Mouse (Mus musculus): ENCODE measurements around the gene Myadm. TPM values are rescaled to one million over a fixed set of nuclear protein-coding genes. Genes with fewer than 3 reads are reported as not detected.

Myadm gene
- total and polyA plus RNA-seq, 2 experiments from 2014 or later: 24.2 to 39.4 TPM

DNA sequence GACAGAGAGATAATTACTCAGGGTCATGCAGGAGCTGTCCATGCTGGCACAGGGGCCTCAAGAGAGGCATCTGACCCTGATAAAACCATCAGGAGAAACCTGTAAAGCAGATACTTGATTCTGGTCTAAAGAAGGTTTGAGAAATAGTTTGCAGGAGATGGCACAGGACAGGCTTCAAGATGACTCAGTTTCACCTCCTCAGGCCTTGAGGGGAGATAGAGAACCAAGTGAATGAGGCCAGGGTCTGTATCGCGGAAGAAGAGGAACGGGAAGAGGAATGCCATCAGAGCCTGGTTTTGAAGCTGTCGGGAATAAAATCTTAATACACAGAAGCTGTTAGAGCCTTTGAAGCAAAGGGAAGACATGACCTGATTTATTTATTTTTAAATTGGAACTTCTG is 28.8 kb downstream of the Myadm start:
- no peak for DNase-seq (ENCODE audit: low spot score)

DNA sequence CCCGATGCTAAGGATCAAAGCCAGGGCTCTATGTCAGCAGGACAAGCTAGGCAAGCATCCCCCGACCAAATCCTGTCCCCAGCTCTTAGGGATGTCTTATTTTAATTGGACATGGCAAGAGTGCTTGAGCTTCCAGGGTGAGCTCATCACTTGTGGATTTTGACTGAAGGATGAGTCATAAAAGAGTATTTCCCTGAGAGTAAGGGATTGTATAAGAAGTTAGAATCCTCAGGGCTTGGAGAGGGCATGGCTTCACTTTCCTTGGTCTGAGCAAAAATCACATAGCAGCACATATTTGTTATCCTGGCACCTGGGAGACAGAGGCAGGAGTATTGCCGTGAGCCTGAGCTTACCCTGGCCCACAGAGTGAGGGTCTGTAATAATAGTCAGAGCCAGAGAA is 32.0 kb downstream of the Myadm start:
- 62% methylated on average over 3 of the region's 3 CpGs for WGBS

More for the DNA sequence above, 28.8 kb downstream of the Myadm start:
- H3K9me3 ChIP-seq (ENCODE audit: low read length): no peaks in the 10 kb centered on the region
- no peaks in the 10 kb centered on the region for H3K27me3 ChIP-seq (ENCODE audit: insufficient read depth, low read length)
- TF ChIP-seq CTCF (IDR thresholded peaks at IDR 0.05): no peak
- H3K36me3 ChIP-seq (ENCODE audit: insufficient read depth, low read length): peaks cover 26% of the 10 kb centered on the region; the same call in 1 of the 2 replicates
- no peak overlapping the region for H3K4me2 ChIP-seq (ENCODE audit: low read depth, low read length, poor library complexity, severe bottlenecking)
- no peak overlapping the region for H3K9ac ChIP-seq (replicated peaks; ENCODE audit: low read length, poor library complexity, severe bottlenecking)
- H3K4me3 ChIP-seq (ENCODE audit: low read depth, low read length): no peak overlapping the region
- no peak for ATAC-seq (ENCODE audit: low FRiP score)
- no peaks in the 10 kb centered on the region for H3K4me1 ChIP-seq (ENCODE audit: insufficient read depth, low read length)
- H3K27ac ChIP-seq (ENCODE audit: low read depth, low read length): no peak overlapping the region
- 35% methylated on average over 4 of the region's 4 CpGs for WGBS

DNA sequence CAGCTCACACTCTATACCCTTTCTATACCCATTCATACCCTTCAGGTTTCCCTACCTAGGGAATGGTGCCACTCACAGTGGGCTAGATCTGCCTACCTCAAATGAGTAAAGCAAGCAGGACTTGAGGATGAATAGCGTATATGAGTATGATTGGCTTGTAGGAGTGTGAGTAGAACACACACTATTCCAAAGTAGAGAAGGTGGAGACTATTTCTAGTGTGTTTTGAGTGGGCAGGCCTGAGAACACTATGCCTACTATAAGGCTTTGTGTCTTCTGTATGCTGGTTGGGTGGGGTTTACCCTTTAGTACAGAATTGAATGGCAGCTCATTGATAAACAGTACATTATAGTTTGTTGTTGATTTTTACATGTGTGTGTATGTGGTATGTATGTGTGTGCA is 34.9 kb downstream of the Myadm start:
- Histone ChIP-seq H3K36me3 (ENCODE audit: insufficient read depth, low read length) (peaks cover 36% of the 10 kb centered on the region), H3K9me3 (ENCODE audit: low read length) (no peaks in the 10 kb centered on the region), H3K27me3 (ENCODE audit: insufficient read depth, low read length) (no peaks in the 10 kb centered on the region), H3K9ac (replicated peaks; ENCODE audit: low read length, poor library complexity, severe bottlenecking) (no peak overlapping the region), H3K4me1 (ENCODE audit: insufficient read depth, low read length) (no peaks in the 10 kb centered on the region), H3K27ac (ENCODE audit: low read depth, low read length) (no peak overlapping the region), H3K4me3 (ENCODE audit: low read depth, low read length) (no peak overlapping the region), H3K4me2 (ENCODE audit: low read depth, low read length, poor library complexity, severe bottlenecking) (no peak overlapping the region)
- 90% methylated on average over 1 of the region's 1 CpGs for WGBS
- ATAC-seq (ENCODE audit: low FRiP score) (no peak), DNase-seq (ENCODE audit: low spot score) (no peak)
- TF ChIP-seq CTCF (IDR thresholded peaks at IDR 0.05): no peak

More for the DNA sequence above, 32.0 kb downstream of the Myadm start:
- Histone ChIP-seq H3K27ac (ENCODE audit: low read depth, low read length) (no peak overlapping the region), H3K27me3 (ENCODE audit: insufficient read depth, low read length) (no peaks in the 10 kb centered on the region), H3K9me3 (ENCODE audit: low read length) (no peaks in the 10 kb centered on the region), H3K4me1 (ENCODE audit: insufficient read depth, low read length) (no peaks in the 10 kb centered on the region), H3K4me3 (ENCODE audit: low read depth, low read length) (no peak overlapping the region), H3K9ac (replicated peaks; ENCODE audit: low read length, poor library complexity, severe bottlenecking) (no peak overlapping the region), H3K36me3 (ENCODE audit: insufficient read depth, low read length) (peaks cover 30% of the 10 kb centered on the region), H3K4me2 (ENCODE audit: low read depth, low read length, poor library complexity, severe bottlenecking) (no peak overlapping the region)
- DNase-seq (ENCODE audit: low spot score) (no peak), ATAC-seq (ENCODE audit: low FRiP score) (no peak)
- no peak for TF ChIP-seq CTCF (IDR thresholded peaks at IDR 0.05)

DNA sequence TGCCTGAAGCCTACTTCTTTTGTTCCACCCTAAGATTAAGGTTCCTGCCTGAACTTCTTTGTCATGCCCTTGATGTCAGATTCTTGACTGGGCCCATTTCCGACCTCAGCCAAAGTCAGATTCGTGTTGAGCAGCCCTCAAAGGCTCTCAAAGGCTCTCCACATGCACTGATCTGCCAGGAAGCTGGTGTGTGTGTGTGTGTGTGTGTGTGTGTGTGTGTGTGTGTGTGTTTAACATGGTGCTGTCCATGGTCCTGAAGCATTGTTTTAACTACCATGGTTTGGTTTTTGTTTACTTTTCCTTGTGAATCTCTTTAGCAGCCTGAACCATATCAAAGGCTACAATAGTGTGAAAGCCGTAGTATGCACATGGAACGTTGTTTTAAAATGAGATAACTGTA is 39.1 kb downstream of the Myadm start:
- DNase-seq (ENCODE audit: low spot score): no peak
- 67% methylated on average over 4 of the region's 4 CpGs for WGBS
- peaks cover 15% of the 10 kb centered on the region for H3K36me3 ChIP-seq (ENCODE audit: insufficient read depth, low read length)
- no peak overlapping the region for H3K4me3 ChIP-seq (ENCODE audit: low read depth, low read length)
- no peak overlapping the region for H3K4me2 ChIP-seq (ENCODE audit: low read depth, low read length, poor library complexity, severe bottlenecking)
- H3K9me3 ChIP-seq (ENCODE audit: low read length): no peaks in the 10 kb centered on the region
- TF ChIP-seq CTCF (IDR thresholded peaks at IDR 0.05): no peak
- no peaks in the 10 kb centered on the region for H3K4me1 ChIP-seq (ENCODE audit: insufficient read depth, low read length)
- H3K27me3 ChIP-seq (ENCODE audit: insufficient read depth, low read length): no peaks in the 10 kb centered on the region
- no peak overlapping the region for H3K27ac ChIP-seq (ENCODE audit: low read depth, low read length)
- H3K9ac ChIP-seq (replicated peaks; ENCODE audit: low read length, poor library complexity, severe bottlenecking): no peak overlapping the region
- ATAC-seq (ENCODE audit: low FRiP score): no peak

DNA sequence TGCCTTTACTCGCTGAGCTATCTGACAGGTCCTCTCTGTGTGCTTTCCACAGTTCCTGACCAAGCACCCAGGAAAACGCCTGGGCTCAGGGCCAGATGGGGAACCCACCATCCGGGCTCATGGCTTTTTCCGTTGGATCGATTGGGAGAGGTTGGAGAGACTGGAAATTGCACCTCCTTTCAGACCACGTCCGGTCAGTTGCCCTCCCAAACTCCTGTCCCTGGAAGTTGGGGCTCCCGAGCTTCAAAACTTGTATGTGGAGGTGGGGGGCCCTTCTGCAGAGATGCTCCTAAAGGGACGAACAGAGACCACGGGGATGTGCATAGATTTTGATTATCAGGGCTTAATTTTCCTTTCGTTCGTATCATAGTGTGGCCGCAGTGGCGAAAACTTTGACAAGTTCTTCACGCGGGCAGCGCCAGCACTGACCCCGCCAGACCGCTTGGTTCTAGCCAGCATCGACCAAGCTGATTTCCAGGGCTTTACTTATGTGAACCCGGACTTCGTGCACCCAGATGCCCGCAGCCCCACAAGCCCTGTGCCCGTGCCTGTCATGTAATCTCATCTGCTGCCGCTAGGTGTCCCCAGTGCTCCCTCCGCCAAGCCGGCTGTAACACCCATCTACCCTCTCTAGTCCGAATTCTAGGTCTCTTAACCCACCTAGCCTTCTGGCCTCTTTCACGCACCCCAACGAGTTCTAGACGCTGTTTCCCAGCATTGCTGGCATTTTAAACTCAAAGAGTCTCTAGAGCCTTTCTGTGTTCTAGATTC is 41.1 kb downstream of the Myadm start:
- Histone ChIP-seq H3K4me3 (ENCODE audit: low read depth, low read length) (no peak overlapping the region), H3K4me1 (ENCODE audit: insufficient read depth, low read length) (peaks cover 8% of the 10 kb centered on the region; the same call in 1 of the 2 replicates), H3K9me3 (ENCODE audit: low read length) (no peaks in the 10 kb centered on the region), H3K36me3 (ENCODE audit: insufficient read depth, low read length) (0 out of 2 replicates have a peak, but pooled peaks cover 7% of the 10 kb centered on the region), H3K27me3 (ENCODE audit: insufficient read depth, low read length) (no peaks in the 10 kb centered on the region), H3K4me2 (ENCODE audit: low read depth, low read length, poor library complexity, severe bottlenecking) (0 out of 2 replicates have a peak overlapping the region, but pooled peaks have one; percentile 22), H3K9ac (replicated peaks; ENCODE audit: low read length, poor library complexity, severe bottlenecking) (no peak overlapping the region), H3K27ac (ENCODE audit: low read depth, low read length) (no peak overlapping the region)
- peak; percentile 38 for ATAC-seq (ENCODE audit: low FRiP score)
- WGBS: 23% methylated on average over 31 of the region's 31 CpGs
- TF ChIP-seq CTCF (IDR thresholded peaks at IDR 0.05): peak; percentile 93
- DNase-seq (ENCODE audit: low spot score): peak; percentile 67

DNA sequence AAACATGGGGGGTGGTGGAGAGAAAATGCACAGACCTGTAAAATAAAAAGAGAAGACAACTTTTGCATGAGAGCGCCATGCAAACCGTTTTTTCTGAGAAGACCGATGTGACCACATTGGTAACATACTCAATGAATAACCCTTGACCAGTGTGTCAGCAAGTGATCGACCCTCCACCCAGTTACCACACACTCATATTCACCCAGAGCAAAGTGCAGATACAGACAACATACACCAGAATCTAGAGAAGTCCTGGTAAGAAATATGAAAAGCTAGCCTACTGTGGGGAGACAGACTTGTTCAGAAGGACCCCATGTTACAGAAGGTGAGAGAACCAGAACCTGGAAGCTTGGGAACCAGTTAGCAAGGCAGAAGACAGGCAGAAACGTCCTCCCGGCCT is 42.3 kb downstream of the Myadm start:
- 42% methylated on average over 6 of the region's 6 CpGs for WGBS
- no peak for ATAC-seq (ENCODE audit: low FRiP score)
- TF ChIP-seq CTCF (IDR thresholded peaks at IDR 0.05): no peak
- Histone ChIP-seq H3K36me3 (ENCODE audit: insufficient read depth, low read length) (0 out of 2 replicates have a peak, but pooled peaks cover 4% of the 10 kb centered on the region), H3K4me1 (ENCODE audit: insufficient read depth, low read length) (peaks cover 8% of the 10 kb centered on the region; the same call in 1 of the 2 replicates), H3K27me3 (ENCODE audit: insufficient read depth, low read length) (no peaks in the 10 kb centered on the region), H3K9me3 (ENCODE audit: low read length) (no peaks in the 10 kb centered on the region), H3K9ac (replicated peaks; ENCODE audit: low read length, poor library complexity, severe bottlenecking) (no peak overlapping the region), H3K4me2 (ENCODE audit: low read depth, low read length, poor library complexity, severe bottlenecking) (peak overlapping the region; percentile 84), H3K27ac (ENCODE audit: low read depth, low read length) (no peak overlapping the region), H3K4me3 (ENCODE audit: low read depth, low read length) (peak overlapping the region; percentile 79; the same call in 1 of the 2 replicates)
- no peak for DNase-seq (ENCODE audit: low spot score)
